In genomic region chr3:127463165-127463564, GRCm38 (mm10) we compare ENCODE assay signal across 27 mouse cellular contexts. TPM values are rescaled to one million over a fixed set of nuclear protein-coding genes. Genes with fewer than 3 reads are reported as not detected.
DNase-seq lines count a peak whose midpoint lies in the region; ATAC-seq and TF ChIP-seq lines count a peak whose summit lies in the region.
"Had no signal": no experiment of that assay in that cellular context is flagged by ENCODE, and none has a peak within 500 bp of the region (broad histone marks: within the 10 kb centered on the region; RNA-seq: fewer than 3 reads in every experiment).

No protein-coding gene starts in this region.

- H3K27me3 ChIP-seq in E14TG2a.4 (ENCODE audit: insufficient read depth, low read length) = peaks cover 9% of the 10 kb centered on the region
- peaks cover 21% of the 10 kb centered on the region for H3K27me3 ChIP-seq in midbrain, embryonic 12.5 days
- H3K27me3 ChIP-seq in limb, embryonic 10.5 days (ENCODE audit: low read depth, poor library complexity, severe bottlenecking) = peaks cover 33% of the 10 kb centered on the region
- H3K27me3 ChIP-seq: CH12.LX; hindbrain, embryonic 15.5 days; intestine, embryonic 15.5 days; lung, embryonic 15.5 days; Patski had no signal

- H3K36me3 ChIP-seq in E14TG2a.4 (ENCODE audit: insufficient read depth, low read length) = no peaks in the 10 kb centered on the region
- H3K36me3 ChIP-seq in midbrain, embryonic 12.5 days = no peaks in the 10 kb centered on the region
- H3K36me3 ChIP-seq in limb, embryonic 10.5 days = no peaks in the 10 kb centered on the region
- H3K36me3 ChIP-seq: hindbrain, embryonic 15.5 days; intestine, embryonic 15.5 days; limb, embryonic 13.5 days; lung, embryonic 15.5 days had no signal

- peak overlapping the region; percentile 13; the same call in 1 of the 2 replicates for H3K4me2 ChIP-seq in midbrain, embryonic 12.5 days (replicated peaks)
- H3K4me2 ChIP-seq: hindbrain, embryonic 15.5 days; intestine, embryonic 15.5 days; limb, embryonic 13.5 days; liver, embryonic 11.5 days; lung, embryonic 15.5 days had no signal

- no peak for TF ChIP-seq CTCF in E14TG2a.4 (conservative IDR thresholded peaks at IDR 0.05; ENCODE audit: low read length)

- no peaks in the 10 kb centered on the region for H3K9me3 ChIP-seq in E14TG2a.4 (ENCODE audit: low read length)
- H3K9me3 ChIP-seq in midbrain, embryonic 12.5 days = no peaks in the 10 kb centered on the region
- no peaks in the 10 kb centered on the region for H3K9me3 ChIP-seq in limb, embryonic 10.5 days (replicated peaks)
- H3K9me3 ChIP-seq: hindbrain, embryonic 15.5 days; intestine, embryonic 15.5 days; limb, embryonic 13.5 days; lung, embryonic 15.5 days had no signal

- peak overlapping the region; percentile 43 for H3K27ac ChIP-seq in midbrain, embryonic 12.5 days (replicated peaks)
- no peak overlapping the region for H3K27ac ChIP-seq in limb, embryonic 10.5 days
- H3K27ac ChIP-seq: gastrocnemius, adult 2 months; hindbrain, embryonic 15.5 days; intestine, embryonic 15.5 days; layer of hippocampus, adult 2 months; left cerebral cortex, adult 2 months; limb, embryonic 13.5 days; lung, embryonic 15.5 days had no signal

- H3K9ac ChIP-seq in midbrain, embryonic 12.5 days (replicated peaks) = no peak overlapping the region
- H3K9ac ChIP-seq: hindbrain, embryonic 15.5 days; intestine, embryonic 15.5 days; limb, embryonic 13.5 days; lung, embryonic 15.5 days had no signal

- ATAC-seq in midbrain, embryonic 12.5 days (ENCODE audit: low FRiP score, low read depth) = no peak
- ATAC-seq: intestine, embryonic 15.5 days; Patski had no signal

- intact Hi-C loops in heart, postnatal 10 days (cut with DNase I) = no loop called here
- intact Hi-C loops in gastrocnemius, postnatal 14 days (cut with DNase I; ENCODE audit: low total_unique reads) = no loop called here

- DNase-seq in embryo, embryonic 10 days (ENCODE audit: low spot score) = peak; percentile 10
- DNase-seq in embryo, embryonic 11 days = no peak
- DNase-seq in heart, adult 11 months = peak; percentile 9
- DNase-seq in heart, postnatal 10 days = no peak
- DNase-seq in limb, embryonic 10.5 days (ENCODE audit: low spot score) = no peak
- DNase-seq in gastrocnemius, postnatal 14 days = no peak
- DNase-seq: adrenal gland, postnatal 10 days; cerebellum, adult 11 months; cerebellum, adult 9-10 months; gastrocnemius, adult 2 months; kidney, adult 2 months; kidney, postnatal 36 days; right cerebral cortex, postnatal 25 days; spleen, adult 18-20 months; thymus, postnatal 14 days had no signal

- H3K4me1 ChIP-seq in E14TG2a.4 (replicated peaks; ENCODE audit: low read depth, low read length) = peaks cover 68% of the 10 kb centered on the region
- peaks cover 28% of the 10 kb centered on the region for H3K4me1 ChIP-seq in midbrain, embryonic 12.5 days
- H3K4me1 ChIP-seq in limb, embryonic 10.5 days = 0 out of 2 replicates have a peak, but pooled peaks cover 6% of the 10 kb centered on the region
- H3K4me1 ChIP-seq: limb, embryonic 13.5 days; lung, embryonic 15.5 days had no signal

- peak overlapping the region; percentile 20; the same call in 1 of the 2 replicates for H3K4me3 ChIP-seq in E14TG2a.4 (replicated peaks; ENCODE audit: low read length)
- no peak overlapping the region for H3K4me3 ChIP-seq in midbrain, embryonic 12.5 days
- no peak overlapping the region for H3K4me3 ChIP-seq in limb, embryonic 10.5 days
- H3K4me3 ChIP-seq: gastrocnemius, adult 2 months; hindbrain, embryonic 15.5 days; intestine, embryonic 15.5 days; layer of hippocampus, adult 2 months; left cerebral cortex, adult 2 months; limb, embryonic 13.5 days; lung, embryonic 15.5 days had no signal

- 11% methylated on average over 9 of the region's 9 CpGs for WGBS in midbrain, embryonic 12.5 days
- WGBS in limb, embryonic 10.5 days = 33% methylated on average over 9 of the region's 9 CpGs

RNA-seq across cellular contexts. Expression of gene Ank2, which starts 36.0 kb away (rescaled TPM):
- 100 to 1,000 TPM; 289 to 290 TPM for total RNA-seq in heart, postnatal 10 days (2021)
- 141 and 153 TPM in 2 replicates for polyA plus RNA-seq in midbrain, embryonic 12.5 days (2016; fragmentation: Nextera tagmentation; extraction: Ambion mirVana)
- polyA plus RNA-seq in limb, embryonic 10.5 days (2016; fragmentation: Nextera tagmentation; extraction: Ambion mirVana) = 12.1 and 15.3 TPM in 2 replicates
- 100 to 1,000 TPM in 1 of 2 experiments, 10 to 100 TPM in 1; 98.1 to 119 TPM for total RNA-seq in gastrocnemius, postnatal 14 days (2021)
- total RNA-seq: monocyte, adult 5-6 weeks had no signal

Comparison
In these comparisons a context has a peak if more than half of its experiments do, and no peak if none do; other contexts are left out.
1. DNase-seq: peak in embryo, embryonic 10 days (single experiment) and heart, adult 11 months (single experiment); none in embryo, embryonic 11 days (single experiment), heart, postnatal 10 days (0 of 2), limb, embryonic 10.5 days (single experiment) and gastrocnemius, postnatal 14 days (single experiment).